Mouse (Mus musculus): ENCODE measurements around the gene Aldh1l1.

Aldh1l1 gene

GRCm38 (mm10) chr6:90507443-90507842 is 21.2 kb downstream of the Aldh1l1 start:
- no peak for DNase-seq (ENCODE audit: low read depth)

- no peak for DNase-seq (ENCODE audit: low read depth)
These were observed 22.0 kb downstream of the Aldh1l1 start for GRCm38 (mm10) chr6:90508197-90508624.

GRCm38 (mm10) chr6:90509085-90509484 is 22.9 kb downstream of the Aldh1l1 start:
- no peak for DNase-seq (ENCODE audit: low read depth)

DNA sequence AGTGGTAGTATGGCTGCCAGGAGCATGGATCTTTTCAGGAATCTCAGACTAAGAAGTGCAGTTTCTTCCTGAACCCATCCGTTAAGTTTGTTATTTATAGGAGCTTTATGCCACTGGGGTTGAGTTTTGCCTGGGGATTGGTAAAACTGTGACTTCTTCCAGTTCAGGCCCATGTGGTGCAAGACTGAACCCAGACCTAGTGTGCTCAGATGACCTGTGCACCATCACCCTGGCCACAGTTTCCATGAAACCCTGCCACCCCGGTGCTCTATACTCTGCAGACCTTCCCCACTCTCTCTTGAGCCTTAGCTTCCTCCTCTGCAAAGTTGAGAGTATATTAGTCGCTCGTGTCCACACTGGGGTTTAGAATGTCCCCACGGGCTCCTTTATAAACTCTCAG is 26.2 kb downstream of the Aldh1l1 start:
- no peak for DNase-seq (ENCODE audit: low read depth)

GRCm38 (mm10) chr6:90513074-90513856 is 27.0 kb downstream of the Aldh1l1 start:
- DNase-seq (ENCODE audit: low read depth): no peak

DNA sequence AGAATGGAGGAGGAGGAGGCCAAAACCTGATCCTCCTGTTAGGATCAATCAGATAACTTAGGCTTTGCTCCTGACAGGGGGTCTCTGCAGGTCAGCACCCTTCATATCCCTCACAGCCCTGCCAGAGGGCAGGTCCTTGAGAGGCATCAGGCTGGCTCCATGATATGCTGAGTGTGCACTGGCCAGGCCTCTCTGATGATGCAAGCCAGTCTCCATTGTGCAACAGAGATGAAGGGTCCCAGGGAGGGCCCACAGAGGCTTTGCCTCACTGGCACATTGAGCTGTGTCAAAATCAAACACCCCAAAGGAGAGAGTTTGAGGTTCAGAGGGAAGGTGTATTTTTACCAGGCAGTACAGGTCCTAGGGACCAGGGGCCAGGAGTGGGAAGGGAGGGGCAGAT is 28.1 kb downstream of the Aldh1l1 start:
- DNase-seq (ENCODE audit: low read depth): no peak

GRCm38 (mm10) chr6:90514883-90515405 is 28.7 kb downstream of the Aldh1l1 start:
- no peak for DNase-seq (ENCODE audit: low read depth)

DNA sequence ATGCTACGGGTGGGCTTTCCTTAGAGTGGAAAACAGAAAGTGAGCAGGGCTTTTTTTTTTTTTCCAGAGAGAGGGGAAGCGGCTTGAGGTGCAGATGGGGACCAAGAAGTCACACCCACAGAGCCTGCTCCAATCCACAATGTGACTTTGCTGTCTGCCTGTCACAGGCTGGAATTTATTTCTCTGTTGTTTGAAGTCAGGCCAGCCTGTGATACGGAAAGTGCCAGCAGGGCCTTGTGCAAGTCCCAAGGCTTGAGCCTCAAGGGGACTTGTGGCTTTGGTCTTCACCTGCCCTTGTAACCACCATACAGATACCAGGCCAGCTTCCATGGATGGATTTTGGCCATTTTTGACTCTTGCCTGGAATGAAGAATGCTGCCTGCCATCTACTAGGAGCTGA is 32.7 kb downstream of the Aldh1l1 start:
- DNase-seq (ENCODE audit: low read depth): no peak

DNA sequence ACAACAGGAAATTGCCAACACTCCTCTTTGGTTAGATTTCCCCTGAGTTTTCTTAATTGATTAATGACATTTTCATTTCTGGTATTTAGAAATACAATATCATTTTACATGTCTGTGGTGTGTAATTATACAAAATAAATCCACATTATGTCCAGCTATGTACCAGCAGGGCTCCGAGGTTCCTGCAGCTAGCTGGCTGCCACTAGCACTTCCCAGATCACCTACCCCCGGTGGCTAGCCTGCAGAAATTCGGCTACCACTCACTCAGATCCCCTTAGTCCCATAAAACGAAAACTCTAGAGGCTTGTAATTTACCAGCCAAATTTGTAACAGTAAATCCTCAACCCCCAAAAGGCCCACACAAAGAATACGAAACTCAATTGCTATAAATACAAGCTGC is 33.1 kb downstream of the Aldh1l1 start:
- no peak for DNase-seq (ENCODE audit: low read depth)

DNA sequence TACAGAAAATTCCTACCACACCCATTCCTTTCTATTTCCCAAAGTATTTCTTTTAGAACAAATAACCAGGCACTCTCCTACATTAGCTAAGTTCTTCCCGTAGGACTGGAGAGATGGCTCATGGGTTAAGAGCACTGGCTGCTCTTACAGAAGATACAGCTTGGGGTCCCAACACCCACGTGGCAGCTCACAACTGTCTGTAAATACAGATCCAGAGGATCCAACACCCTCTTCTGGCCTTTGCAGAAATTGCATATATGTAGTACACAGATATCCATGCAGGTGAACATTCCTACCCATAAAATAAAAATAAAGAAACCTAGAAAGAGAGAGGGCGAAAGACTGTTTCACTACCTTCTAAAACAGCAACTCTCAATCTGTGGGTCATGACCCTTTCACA is 40.2 kb downstream of the Aldh1l1 start:
- no peak for DNase-seq (ENCODE audit: low read depth)

DNA sequence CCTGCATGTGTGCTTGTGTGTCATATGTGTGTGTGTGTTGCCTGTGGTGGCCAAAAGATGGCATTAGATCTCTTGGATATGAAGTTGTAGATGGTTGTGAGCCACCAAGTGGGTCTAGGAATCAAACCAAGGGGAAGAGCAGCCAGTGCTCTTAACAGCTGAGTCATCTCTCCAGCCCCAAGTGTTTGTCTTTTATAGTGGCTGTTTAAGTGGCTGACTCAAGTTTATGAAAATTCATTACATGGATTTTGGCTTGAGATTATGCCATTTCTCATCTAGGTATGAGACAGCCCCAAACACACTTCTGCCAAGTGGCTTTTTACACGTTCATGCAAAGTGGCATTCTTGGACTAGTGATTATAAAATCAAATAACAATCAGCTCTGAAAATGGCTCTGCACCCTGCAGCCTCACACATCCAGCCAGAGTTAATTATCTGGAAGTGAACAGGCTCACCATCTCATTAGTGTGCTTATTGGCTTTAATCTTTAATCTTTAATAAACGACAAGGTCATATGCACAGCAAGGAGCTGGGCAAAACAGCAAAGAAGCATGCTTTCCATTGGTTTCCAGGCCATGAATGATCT is 43.3 kb downstream of the Aldh1l1 start:
- DNase-seq (ENCODE audit: low read depth): no peak

GRCm38 (mm10) chr6:90532575-90533190 is 46.5 kb downstream of the Aldh1l1 start:
- no peak for DNase-seq (ENCODE audit: low read depth)

DNA sequence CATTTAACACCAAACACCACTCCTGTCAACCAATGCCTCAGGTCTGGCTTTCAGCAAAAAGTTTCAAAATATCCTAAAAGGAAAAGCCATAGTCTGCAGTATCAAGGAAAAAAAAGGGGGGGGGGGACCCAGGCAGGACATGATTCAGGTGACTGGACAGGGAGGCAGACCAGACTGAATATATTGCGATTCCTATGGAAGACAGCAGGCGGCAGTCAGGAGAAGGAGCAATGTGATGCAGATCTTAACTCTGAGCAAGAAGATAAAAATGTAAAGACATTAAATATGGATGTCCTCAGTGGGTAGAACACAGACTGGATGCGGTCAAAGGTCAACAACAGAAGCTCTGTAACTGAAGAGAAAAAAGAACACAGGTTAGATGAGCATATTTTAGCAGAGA is 47.3 kb downstream of the Aldh1l1 start:
- DNase-seq (ENCODE audit: low read depth): no peak

GRCm38 (mm10) chr6:90534701-90535475 is 48.7 kb downstream of the Aldh1l1 start:
- no peak for DNase-seq (ENCODE audit: low read depth)

GRCm38 (mm10) chr6:90536824-90537223 is 50.6 kb downstream of the Aldh1l1 start:
- DNase-seq (ENCODE audit: low read depth): no peak

DNA sequence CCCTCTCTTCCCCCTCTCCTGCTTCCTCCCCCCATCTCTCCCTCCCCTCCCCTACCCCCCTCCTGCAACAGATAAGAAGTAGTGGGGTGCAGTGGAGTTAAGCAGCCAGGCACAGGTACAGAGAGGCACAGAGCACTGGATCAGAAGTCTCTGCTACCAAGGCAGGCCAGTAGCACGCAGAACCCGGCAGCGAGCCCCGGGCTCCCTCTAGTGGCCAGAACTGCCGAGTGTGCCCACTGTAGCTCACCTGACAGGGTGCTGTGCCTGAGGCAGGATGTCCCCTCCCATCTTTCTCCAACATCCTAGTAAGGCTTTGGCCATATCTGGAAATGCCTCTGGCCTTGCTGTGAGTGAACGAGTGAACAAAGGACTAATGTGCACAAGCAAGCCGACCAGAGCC is 51.7 kb downstream of the Aldh1l1 start:
- DNase-seq (ENCODE audit: low read depth): no peak

GRCm38 (mm10) chr6:90539271-90539670 is 53.0 kb downstream of the Aldh1l1 start:
- no peak for DNase-seq (ENCODE audit: low read depth)

- DNase-seq (ENCODE audit: low read depth): no peak
These were observed 54.3 kb downstream of the Aldh1l1 start for GRCm38 (mm10) chr6:90540520-90540919.

GRCm38 (mm10) chr6:90541367-90541772 is 55.1 kb downstream of the Aldh1l1 start:
- no peak for DNase-seq (ENCODE audit: low read depth)

- no peak for DNase-seq (ENCODE audit: low read depth)
These were observed 58.2 kb downstream of the Aldh1l1 start for GRCm38 (mm10) chr6:90544433-90544832.

DNA sequence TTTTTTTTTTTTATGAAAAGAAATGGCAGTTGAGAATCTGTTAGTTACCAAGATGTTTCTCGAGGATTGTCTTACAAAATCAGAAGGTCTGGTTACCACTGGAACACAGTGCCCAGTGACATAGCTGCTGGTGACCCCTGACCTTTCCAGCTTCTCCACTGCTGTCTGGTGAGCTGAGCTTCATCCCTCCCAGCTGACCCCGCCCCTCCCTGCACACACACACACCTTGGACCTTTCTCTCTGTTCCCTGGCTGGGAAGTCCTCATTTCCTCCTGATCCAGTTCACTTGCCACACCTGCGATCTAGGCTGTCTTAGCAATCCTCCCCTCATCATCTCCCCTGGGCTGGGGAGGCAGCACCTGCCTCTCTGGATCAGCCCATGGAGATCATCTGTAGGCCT is 60.0 kb downstream of the Aldh1l1 start:
- no peak for DNase-seq (ENCODE audit: low read depth)

- DNase-seq (ENCODE audit: low read depth): no peak
These were observed 60.8 kb downstream of the Aldh1l1 start for GRCm38 (mm10) chr6:90547041-90547440.
